Mouse (Mus musculus) T-cell, adult 2 months (primary cell): Measurements from ENCODE around the gene Xxylt1.
"Not testable (repeated sequence)": the region's sequence is repeated elsewhere in the genome, so short reads cannot be mapped to it uniquely, and the experiment has no call there.

ENCODE experiments used
- DNase-seq: peaks from one replicate; pipeline ENCODE4 v3.0.0; 2022; ENCODE audit warnings: low spot score

Xxylt1 gene

DNA sequence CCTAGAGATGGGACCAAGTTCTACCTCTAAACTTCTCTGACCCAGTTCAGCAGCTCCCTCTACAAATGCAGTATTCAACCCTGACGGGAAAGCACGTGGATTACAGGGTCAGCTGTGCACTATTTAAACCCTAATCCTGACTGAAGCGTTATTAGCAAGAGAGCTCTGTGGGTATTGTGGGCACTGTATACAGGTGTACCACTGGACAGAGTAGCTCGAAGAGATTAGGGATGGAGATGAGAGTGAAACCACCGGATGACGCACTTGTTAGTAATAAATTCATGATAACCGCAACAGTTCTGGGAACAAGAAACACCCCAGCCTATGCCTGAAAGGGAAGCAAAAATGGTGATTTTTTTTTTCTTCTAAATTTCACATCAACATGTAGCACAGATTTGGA, 57.0 kb downstream of the Xxylt1 start:
- no peak for DNase-seq

DNA sequence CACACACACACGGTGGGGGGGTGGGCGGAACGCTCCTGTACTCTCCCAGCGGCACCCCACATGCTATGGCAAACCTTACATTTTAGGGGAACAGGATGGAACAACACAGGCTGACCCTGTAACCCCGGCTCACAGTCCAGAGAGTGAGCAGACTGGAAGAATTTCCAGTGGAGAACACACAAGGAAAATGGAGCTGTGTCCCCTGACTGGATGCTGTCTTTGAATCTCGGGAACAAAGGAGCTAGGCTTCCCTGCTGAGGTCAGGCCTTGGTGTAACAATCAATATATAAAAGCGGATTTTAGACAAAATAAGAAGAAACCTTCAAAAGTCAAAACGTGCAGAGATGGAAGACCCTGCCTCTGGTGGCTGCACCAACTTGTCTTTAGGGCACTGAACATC, 57.4 kb downstream of the Xxylt1 start:
- no peak for DNase-seq

DNA sequence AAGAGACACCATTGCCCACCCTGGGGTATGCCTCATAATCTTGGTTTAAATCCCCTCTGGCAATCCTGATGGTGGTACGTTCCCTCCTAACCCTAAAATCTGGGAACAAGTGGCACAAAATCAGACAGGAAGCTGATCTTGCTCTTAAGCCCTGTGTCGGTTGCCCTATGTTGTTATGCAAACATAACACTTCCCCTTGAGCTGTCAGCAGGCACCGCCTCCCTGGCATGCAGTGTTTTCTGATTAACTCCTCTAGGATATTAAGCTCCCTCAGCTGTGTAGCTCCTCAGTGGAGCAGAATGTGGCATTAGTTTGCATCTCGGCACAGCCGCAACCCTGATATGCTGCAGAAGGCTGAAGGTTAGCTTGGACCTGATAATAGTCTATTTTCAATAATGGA, 58.9 kb downstream of the Xxylt1 start:
- no peak for DNase-seq

DNA sequence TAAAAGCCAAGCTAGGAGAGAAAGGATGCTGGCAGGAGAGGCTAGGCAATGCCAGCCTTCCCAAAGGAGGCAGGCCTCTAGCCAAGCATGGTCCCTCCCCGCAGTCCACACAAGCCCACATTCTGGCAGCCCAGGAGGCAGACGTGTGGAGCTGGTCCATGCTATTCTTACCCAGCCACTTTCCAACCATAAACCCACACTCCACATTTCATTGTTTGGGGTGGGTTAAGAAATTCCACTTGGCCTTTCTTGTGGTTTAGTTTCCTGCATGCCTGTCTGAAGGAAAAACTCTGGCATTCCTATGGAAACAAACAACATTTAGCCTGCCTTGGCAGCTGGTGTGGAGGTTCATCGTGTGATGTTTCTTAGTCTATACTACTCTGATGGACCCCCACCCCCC, 61.7 kb downstream of the Xxylt1 start:
- DNase-seq, result no peak

- no peak for DNase-seq
Measured at GRCm38 (mm10) chr16:31017687-31018413, 63.4 kb downstream of the Xxylt1 start.

DNA sequence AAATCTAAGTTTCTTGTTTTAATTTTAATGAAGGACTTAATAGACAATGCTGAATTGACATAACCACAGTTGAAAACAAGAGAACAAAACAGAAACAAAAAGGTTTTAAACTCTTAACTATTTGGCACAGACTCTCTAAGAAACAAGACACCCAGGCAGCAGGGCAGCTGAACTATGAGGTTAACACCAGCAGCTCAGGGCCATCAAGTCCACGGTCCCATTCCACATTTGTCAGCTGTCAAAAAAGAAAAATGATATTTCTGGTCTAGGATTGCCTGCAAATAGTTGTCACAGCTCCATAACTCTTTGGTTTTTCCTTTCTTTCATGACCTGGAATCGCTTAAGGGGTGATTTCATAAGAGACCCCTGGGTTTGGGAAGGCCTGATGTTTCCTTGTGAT, 64.6 kb downstream of the Xxylt1 start:
- DNase-seq, result no peak

DNA sequence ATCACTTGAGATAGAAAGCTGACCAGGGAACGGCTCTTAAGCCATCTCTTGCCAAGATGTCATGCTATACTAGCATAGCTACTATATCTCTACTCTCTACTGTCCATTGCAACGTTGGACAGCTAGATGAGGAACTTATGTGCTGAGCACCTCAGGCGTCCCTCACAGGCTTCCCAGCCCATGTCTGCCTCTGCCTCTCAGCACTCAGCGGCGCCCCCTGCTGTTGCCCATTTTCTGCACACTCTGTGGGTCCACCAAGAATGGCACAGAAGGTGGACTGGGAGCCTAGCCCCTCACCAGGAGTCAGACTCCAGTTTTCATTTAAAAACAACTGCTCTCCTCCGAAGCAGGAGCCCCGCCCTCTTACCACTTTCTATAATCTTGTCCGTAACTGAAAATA, 65.1 kb downstream of the Xxylt1 start:
- peak; percentile 16 for DNase-seq

- no peak for DNase-seq
Measured at GRCm38 (mm10) chr16:31015271-31015670, 66.0 kb downstream of the Xxylt1 start.

DNA sequence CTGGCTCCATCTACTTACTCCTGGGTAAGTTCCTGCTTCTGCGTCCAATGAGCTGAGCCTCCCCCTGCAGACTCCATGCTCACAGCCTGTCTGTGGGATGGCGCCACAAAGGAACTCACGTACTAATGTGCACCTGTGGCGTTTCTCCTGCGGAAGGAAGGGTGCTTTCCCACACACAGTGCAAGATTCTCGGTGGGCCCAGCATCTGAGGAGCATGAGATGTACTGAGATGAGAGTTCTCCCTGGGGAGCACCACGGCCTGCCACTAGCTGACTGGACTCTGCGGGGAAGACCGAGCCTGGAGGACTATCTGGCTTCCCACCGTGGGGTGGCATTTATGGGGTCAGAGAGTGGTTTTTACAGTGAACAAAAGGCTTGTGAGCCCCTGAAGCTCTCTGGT, 69.0 kb downstream of the Xxylt1 start:
- DNase-seq, result no peak

DNA sequence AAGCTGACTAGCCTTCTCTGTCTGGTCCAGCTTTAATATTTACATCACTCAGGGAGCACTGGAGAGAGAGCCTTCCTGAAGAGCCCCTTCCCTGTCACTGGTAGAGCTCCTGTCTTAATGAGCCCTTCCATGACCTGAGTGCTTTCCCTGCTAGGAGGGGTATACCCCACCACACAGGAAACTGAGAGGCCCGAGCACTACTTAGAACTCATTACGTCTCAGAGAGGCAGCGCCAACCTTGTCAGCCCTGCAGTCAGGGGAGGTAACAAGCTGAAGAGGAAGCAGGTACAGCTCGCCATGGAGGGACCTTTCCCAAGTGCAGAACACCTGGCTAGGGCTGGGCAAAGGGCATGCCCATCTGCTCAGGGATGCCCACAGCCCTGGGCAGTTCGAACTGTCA, 70.8 kb downstream of the Xxylt1 start:
- DNase-seq, result no peak

- DNase-seq, result no peak
Measured at GRCm38 (mm10) chr16:31008326-31008725, 72.9 kb downstream of the Xxylt1 start.

DNA sequence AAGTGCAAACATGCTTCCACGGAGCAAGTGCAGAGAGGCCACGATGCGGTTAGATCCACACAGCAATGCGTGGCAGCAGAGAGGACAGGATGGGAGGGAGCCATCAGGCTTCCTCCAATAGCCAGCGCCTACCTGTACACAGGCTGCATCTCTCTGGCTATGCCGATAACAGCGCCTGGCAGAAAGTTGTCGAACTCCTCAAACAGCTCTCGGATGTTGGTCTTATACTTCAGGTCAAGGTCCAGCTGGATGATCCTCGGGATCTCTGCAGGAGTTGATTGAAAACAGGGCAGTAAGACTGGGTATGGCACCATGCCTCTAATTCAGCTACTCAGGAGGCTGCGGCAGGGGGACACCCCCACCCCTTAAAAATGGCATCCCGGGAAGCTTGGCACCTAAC, 73.7 kb downstream of the Xxylt1 start:
- DNase-seq, result no peak

DNA sequence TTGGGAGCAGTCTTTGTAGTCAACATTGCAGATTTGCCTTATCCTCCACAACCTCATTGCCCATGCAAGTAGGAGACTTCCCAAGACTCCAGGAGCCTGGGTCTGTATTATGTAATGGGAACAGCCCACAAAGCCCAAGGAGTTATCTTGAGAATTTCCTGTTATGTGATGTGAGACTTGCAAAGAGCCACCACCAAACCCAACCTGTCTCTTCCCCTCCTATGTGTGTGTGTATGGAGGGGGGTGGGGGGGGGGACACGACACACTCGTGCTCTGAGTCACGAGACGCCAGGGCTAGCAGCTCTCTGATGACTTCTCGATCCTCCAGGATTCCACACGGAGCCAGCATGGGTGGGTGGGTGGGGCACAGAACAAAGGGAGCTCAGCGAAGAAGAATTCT, 75.5 kb downstream of the Xxylt1 start:
- no peak for DNase-seq

GRCm38 (mm10) chr16:31004321-31004682, 76.9 kb downstream of the Xxylt1 start:
- no peak for DNase-seq

DNA sequence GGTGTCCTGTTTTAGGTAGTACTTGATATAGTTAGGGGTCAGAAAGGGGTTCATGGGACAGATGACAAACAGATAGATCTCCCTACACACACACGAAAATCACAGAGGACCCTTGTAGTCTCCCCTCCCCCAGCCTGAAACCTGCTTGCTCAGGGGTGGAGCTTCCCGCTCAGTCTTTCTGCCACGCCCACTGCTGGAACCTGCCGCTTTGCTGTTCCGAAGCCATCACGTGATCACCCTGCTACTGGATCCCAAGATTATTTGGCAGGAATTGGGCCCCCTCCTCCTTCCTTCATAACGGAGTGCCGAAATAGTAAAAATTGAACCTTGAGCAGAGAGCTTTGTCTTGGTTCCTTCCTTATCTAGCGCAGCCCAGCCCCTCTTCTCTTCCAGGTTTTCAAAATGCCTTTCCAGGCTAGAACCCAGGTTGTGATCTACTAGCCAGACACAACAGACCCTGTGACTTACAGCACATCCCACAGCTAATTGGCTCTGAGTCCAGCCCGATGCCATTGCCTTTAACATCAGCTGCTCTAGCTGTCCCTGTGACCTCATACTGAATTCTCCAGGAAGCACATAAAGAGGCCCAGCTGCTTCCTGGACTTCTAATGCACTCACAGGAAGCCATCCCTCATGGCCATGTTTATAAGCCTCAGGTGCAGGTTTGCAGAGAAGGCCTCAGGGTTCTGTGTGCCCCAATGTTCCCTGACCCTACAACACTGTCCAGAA, 77.5 kb downstream of the Xxylt1 start:
- DNase-seq, result not testable (repeated sequence)

GRCm38 (mm10) chr16:31002926-31003325, 78.3 kb downstream of the Xxylt1 start:
- no peak for DNase-seq

- DNase-seq, result no peak
Measured at GRCm38 (mm10) chr16:31002117-31002516, 79.1 kb downstream of the Xxylt1 start.

DNA sequence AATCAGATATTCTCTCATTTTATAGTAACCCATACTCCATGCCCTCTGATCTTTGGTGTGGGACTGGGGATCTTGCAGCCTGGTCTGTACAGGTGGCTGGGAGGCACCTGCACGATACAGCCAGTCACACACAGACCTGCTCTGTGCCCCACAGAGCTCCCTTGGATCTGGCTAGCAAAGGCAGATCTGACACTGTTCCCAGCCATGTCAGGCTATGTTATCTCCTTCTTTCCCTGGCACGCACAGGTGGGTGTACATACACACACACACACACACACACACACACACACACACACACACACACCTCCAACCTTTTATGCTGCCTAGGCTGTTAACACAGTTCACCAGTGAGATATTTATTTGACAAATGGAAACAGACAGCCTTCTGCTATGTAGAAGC, 82.5 kb downstream of the Xxylt1 start:
- no peak for DNase-seq

- no peak for DNase-seq
Measured at GRCm38 (mm10) chr16:30998048-30998447, 83.2 kb downstream of the Xxylt1 start.

DNA sequence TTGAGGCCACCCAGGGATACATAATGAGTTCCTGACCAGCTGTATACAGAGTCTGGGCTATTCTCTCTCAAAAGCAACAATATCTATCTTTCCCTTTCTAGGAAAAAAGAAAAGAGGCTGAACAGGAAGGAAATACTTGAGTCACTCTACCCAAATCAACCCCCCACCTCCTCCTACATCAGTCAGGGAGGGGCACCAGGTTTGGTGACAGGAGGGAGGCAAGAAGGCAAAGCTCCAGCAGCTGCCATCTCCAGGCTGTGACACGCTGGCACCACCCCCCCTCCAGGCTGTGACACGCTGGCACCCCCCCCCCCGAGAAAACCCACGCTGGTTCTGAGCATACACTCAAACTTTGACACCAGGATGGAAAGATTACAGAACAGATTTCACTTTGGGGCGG, 85.8 kb downstream of the Xxylt1 start:
- DNase-seq, result no peak

DNA sequence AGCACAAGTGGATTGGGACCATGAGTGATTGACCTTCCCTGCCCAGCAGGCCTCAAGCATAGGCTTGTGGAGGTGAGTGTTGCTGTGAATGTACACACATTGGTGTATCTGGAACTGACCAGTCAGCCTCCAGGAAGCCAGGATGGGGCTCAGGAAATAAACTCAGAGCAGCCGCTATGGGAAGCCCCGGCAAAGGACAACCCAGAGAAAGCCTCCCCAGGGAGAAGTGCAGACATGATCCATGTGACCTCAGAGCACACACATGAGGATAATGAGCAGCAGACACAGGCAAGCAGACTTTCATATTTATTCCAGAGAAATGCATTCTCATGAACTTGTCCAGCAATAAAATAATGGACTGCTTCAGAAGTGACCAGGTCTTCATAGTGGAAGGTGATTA, 86.4 kb downstream of the Xxylt1 start:
- DNase-seq, result no peak

- no peak for DNase-seq
Measured at GRCm38 (mm10) chr16:30994296-30994695, 86.9 kb downstream of the Xxylt1 start.

GRCm38 (mm10) chr16:30992568-30992967, 88.7 kb downstream of the Xxylt1 start:
- DNase-seq, result no peak

GRCm38 (mm10) chr16:30990661-30991060, 90.6 kb downstream of the Xxylt1 start:
- DNase-seq, result no peak
